Mouse (Mus musculus): Measurements from ENCODE around the gene Cib3.

GRCm38 (mm10) chr8:72210222-72210621 lies 2.4 kb downstream of the Cib3 start:
- TF ChIP-seq SIN3A (IDR thresholded peaks at IDR 0.05; ENCODE audit: low read length), result no peak
- no peak for TF ChIP-seq CTCF (IDR thresholded peaks at IDR 0.05 in 2 of 3, conservative IDR thresholded peaks at IDR 0.05 in 1 of 3; ENCODE audit: control insufficient read depth in 1 of 3, insufficient read depth in 1 of 3, low read depth in 2 of 3, low read length in 3 of 3, poor library complexity in 1 of 3, severe bottlenecking in 1 of 3)
- TF ChIP-seq ZNF384 (IDR thresholded peaks at IDR 0.05; ENCODE audit: low read depth, low read length), result no peak
- no peak for TF ChIP-seq JUND (IDR thresholded peaks at IDR 0.05; ENCODE audit: low read depth, low read length)
- no peak for TF ChIP-seq SMC3 (IDR thresholded peaks at IDR 0.05; ENCODE audit: low read depth, low read length)
- no peak for TF ChIP-seq NELFE (IDR thresholded peaks at IDR 0.05; ENCODE audit: low read depth, low read length)
- no peak for TF ChIP-seq MYC (IDR thresholded peaks at IDR 0.05; ENCODE audit: low read depth, low read length)
- no peak for TF ChIP-seq MAFK (IDR thresholded peaks at IDR 0.05; ENCODE audit: borderline replicate concordance, low read depth, low read length)
- no peak for TF ChIP-seq BHLHE40 (IDR thresholded peaks at IDR 0.05; ENCODE audit: borderline replicate concordance, low read depth, low read length)
- TF ChIP-seq EP300 (IDR thresholded peaks at IDR 0.05; ENCODE audit: low read depth in 1 of 2, low read length in 2 of 2), result no peak
- no peak for TF ChIP-seq MAX (IDR thresholded peaks at IDR 0.05; ENCODE audit: low read length)
- no peak for TF ChIP-seq TCF12 (IDR thresholded peaks at IDR 0.05; ENCODE audit: low read depth, low read length)
